9 mouse cellular contexts compared by ENCODE assay signal in the genomic region with DNA sequence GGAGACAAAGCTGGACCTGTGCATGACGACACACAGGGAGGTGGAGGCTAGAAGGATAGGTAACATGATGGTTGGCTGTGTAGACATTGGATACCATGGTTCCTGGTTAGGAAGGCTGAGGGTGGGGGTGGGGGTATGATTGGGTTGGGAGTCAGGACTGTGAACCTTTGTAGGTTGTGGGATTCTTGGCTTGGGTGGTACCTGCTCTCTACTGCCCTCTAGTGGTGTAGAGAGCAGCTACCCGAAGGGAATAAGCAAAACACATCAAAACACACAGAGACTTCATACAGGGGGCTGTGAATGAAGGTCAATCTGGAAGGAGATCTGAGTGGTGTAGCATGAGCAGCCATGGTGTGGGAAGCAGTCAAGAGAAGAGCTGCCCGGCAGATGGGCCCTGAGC.
DNase-seq lines count a peak whose midpoint lies in the region; ATAC-seq and TF ChIP-seq lines count a peak whose summit lies in the region.
"Had no signal": no experiment of that assay in that cellular context is flagged by ENCODE, and none has a peak within 500 bp of the region (broad histone marks: within the 10 kb centered on the region; RNA-seq: fewer than 3 reads in every experiment).

No protein-coding gene starts in this region.

- H3K4me2 ChIP-seq in hindbrain, postnatal 0 days (ENCODE audit: low read depth, low read length): no peak overlapping the region
- no peak overlapping the region for H3K4me2 ChIP-seq in hindbrain, embryonic 12.5 days (replicated peaks)
- no peak overlapping the region for H3K4me2 ChIP-seq in CH12.LX (ENCODE audit: insufficient read depth, low read depth, poor library complexity, severe bottlenecking)
- H3K4me2 ChIP-seq in limb, embryonic 11.5 days (ENCODE audit: low read depth, severe bottlenecking): no peak overlapping the region
- no peak overlapping the region for H3K4me2 ChIP-seq in midbrain, embryonic 15.5 days
- H3K4me2 ChIP-seq: liver, embryonic 13.5 days had no signal

- H3K36me3 ChIP-seq in hindbrain, postnatal 0 days (ENCODE audit: insufficient read depth, low read length): no peaks in the 10 kb centered on the region
- H3K36me3 ChIP-seq in hindbrain, embryonic 12.5 days: no peaks in the 10 kb centered on the region
- H3K36me3 ChIP-seq in CH12.LX (replicated peaks in 1 of 2; ENCODE audit: control insufficient read depth in 1 of 2, insufficient read depth in 1 of 2, low read length in 1 of 2): no peaks in the 10 kb centered on the region
- no peaks in the 10 kb centered on the region for H3K36me3 ChIP-seq in limb, embryonic 11.5 days (ENCODE audit: control insufficient read depth, insufficient read depth, low read length)
- no peaks in the 10 kb centered on the region for H3K36me3 ChIP-seq in midbrain, embryonic 15.5 days (replicated peaks)
- H3K36me3 ChIP-seq: liver, embryonic 13.5 days had no signal

- no peaks in the 10 kb centered on the region for H3K79me2 ChIP-seq in CH12.LX (replicated peaks; ENCODE audit: control insufficient read depth, extremely low read depth, insufficient read depth, poor library complexity, severe bottlenecking)

- peaks cover 17% of the 10 kb centered on the region; the same call in 1 of the 2 replicates for H3K4me1 ChIP-seq in hindbrain, postnatal 0 days (ENCODE audit: insufficient read depth, low read length)
- peaks cover 23% of the 10 kb centered on the region for H3K4me1 ChIP-seq in hindbrain, embryonic 12.5 days
- peaks cover under 1 to 6% of the 10 kb centered on the region in 2 experiments; a peak in 3 of 4 replicates for H3K4me1 ChIP-seq in CH12.LX (ENCODE audit: control insufficient read depth in 1 of 2, insufficient read depth in 2 of 2)
- H3K4me1 ChIP-seq in bone marrow macrophage, adult 2 months (ENCODE audit: control insufficient read depth, insufficient read depth, low read length): no peaks in the 10 kb centered on the region
- peaks cover 5% of the 10 kb centered on the region for H3K4me1 ChIP-seq in limb, embryonic 11.5 days (ENCODE audit: control insufficient read depth, insufficient read depth, low read length)
- peaks cover 44% of the 10 kb centered on the region for H3K4me1 ChIP-seq in midbrain, embryonic 15.5 days
- H3K4me1 ChIP-seq: liver, embryonic 13.5 days had no signal

- TF ChIP-seq POLR2A in CH12.LX (IDR thresholded peaks at IDR 0.05; ENCODE audit: low read depth, low read length): no peak
- no peak for TF ChIP-seq POLR2A in bone marrow macrophage, adult 2 months (IDR thresholded peaks at IDR 0.05; ENCODE audit: borderline replicate concordance, low read depth, low read length)

- H3K27ac ChIP-seq in hindbrain, postnatal 0 days: no peak overlapping the region
- no peak overlapping the region for H3K27ac ChIP-seq in hindbrain, embryonic 12.5 days
- H3K27ac ChIP-seq in CH12.LX (ENCODE audit: insufficient read depth, low read depth): no peak overlapping the region
- no peak overlapping the region for H3K27ac ChIP-seq in bone marrow macrophage, adult 2 months (ENCODE audit: insufficient read depth, low read depth, low read length)
- H3K27ac ChIP-seq in limb, embryonic 11.5 days (replicated peaks; ENCODE audit: low read depth, low read length): no peak overlapping the region
- H3K27ac ChIP-seq in midbrain, embryonic 15.5 days: no peak overlapping the region
- H3K27ac ChIP-seq: liver, embryonic 13.5 days had no signal

- peak; percentile 70 for DNase-seq in hindbrain, postnatal 0 days (ENCODE audit: low spot score)
- peak; percentile 47 for DNase-seq in CH12.LX (ENCODE audit: extremely low read depth)
- peak; percentile 52 for DNase-seq in limb, embryonic 11.5 days (ENCODE audit: low spot score)
- no peak for DNase-seq in yolk sac, embryonic 10.5 days (ENCODE audit: low spot score)
- DNase-seq: liver, embryonic 13.5 days had no signal

- dilution Hi-C loops in CH12.LX (cut with MboI; ENCODE audit: extremely low pct_ligation_motif_present, extremely low pct_unique_long_range_greater_than_20kb, low sequenced_read_pairs): no loop called here

- 39% methylated on average over 3 of the region's 3 CpGs for WGBS in hindbrain, postnatal 0 days
- WGBS in hindbrain, embryonic 12.5 days: 37% methylated on average over 3 of the region's 3 CpGs
- 32% methylated on average over 3 of the region's 3 CpGs for whole genome bisulfite sequencing in limb, embryonic 11.5 days
- WGBS in midbrain, embryonic 15.5 days: 39% methylated on average over 3 of the region's 3 CpGs

- ATAC-seq in hindbrain, postnatal 0 days: no peak
- ATAC-seq in hindbrain, embryonic 12.5 days (ENCODE audit: low FRiP score): no peak
- ATAC-seq in limb, embryonic 11.5 days (ENCODE audit: insufficient number of reproducible peaks, low FRiP score, low TSS enrichment, low read depth): no peak
- no peak for ATAC-seq in midbrain, embryonic 15.5 days (replicated peaks)
- ATAC-seq in activated CD4-positive, CD25-positive, alpha-beta regulatory T cell, adult 4 months: no peak

- TF ChIP-seq CTCF in hindbrain, postnatal 0 days (IDR thresholded peaks at IDR 0.05; ENCODE audit: low read depth): peak; percentile 84
- peak; percentile 77 to 83 for TF ChIP-seq CTCF in CH12.LX (conservative IDR thresholded peaks at IDR 0.05 in 1 of 2, IDR thresholded peaks at IDR 0.05 in 1 of 2; ENCODE audit: low read depth in 2 of 2, low read length in 2 of 2)
- TF ChIP-seq CTCF in bone marrow macrophage, adult 2 months (IDR thresholded peaks at IDR 0.05; ENCODE audit: low read depth, low read length): peak; percentile 46; the same call in 1 of the 2 replicates

- no peak for TF ChIP-seq EP300 in CH12.LX (IDR thresholded peaks at IDR 0.05; ENCODE audit: low read length)

- no peak overlapping the region for H3K9ac ChIP-seq in hindbrain, postnatal 0 days (replicated peaks; ENCODE audit: low read length)
- no peak overlapping the region for H3K9ac ChIP-seq in hindbrain, embryonic 12.5 days
- no peak overlapping the region for H3K9ac ChIP-seq in CH12.LX (ENCODE audit: insufficient read depth, low read depth)
- no peak overlapping the region for H3K9ac ChIP-seq in limb, embryonic 11.5 days (ENCODE audit: low read length)
- no peak overlapping the region for H3K9ac ChIP-seq in midbrain, embryonic 15.5 days
- H3K9ac ChIP-seq: liver, embryonic 13.5 days had no signal

- peak; percentile 54 for TF ChIP-seq RAD21 in CH12.LX (IDR thresholded peaks at IDR 0.05; ENCODE audit: low read depth, low read length)

- H3K27me3 ChIP-seq in hindbrain, postnatal 0 days (ENCODE audit: insufficient read depth, low read length): no peaks in the 10 kb centered on the region
- peaks cover 10% of the 10 kb centered on the region for H3K27me3 ChIP-seq in hindbrain, embryonic 12.5 days
- H3K27me3 ChIP-seq in CH12.LX (replicated peaks): no peaks in the 10 kb centered on the region
- peaks cover 15% of the 10 kb centered on the region for H3K27me3 ChIP-seq in limb, embryonic 11.5 days (ENCODE audit: control insufficient read depth, insufficient read depth, low read length)
- H3K27me3 ChIP-seq in midbrain, embryonic 15.5 days (replicated peaks): no peaks in the 10 kb centered on the region

- no peak overlapping the region for H3K4me3 ChIP-seq in hindbrain, postnatal 0 days (ENCODE audit: low read length)
- H3K4me3 ChIP-seq in hindbrain, embryonic 12.5 days: no peak overlapping the region
- H3K4me3 ChIP-seq in CH12.LX (replicated peaks in 1 of 3; ENCODE audit: low read depth in 2 of 3, low read length in 2 of 3, poor library complexity in 1 of 3): no peak overlapping the region
- no peak overlapping the region for H3K4me3 ChIP-seq in bone marrow macrophage, adult 2 months (ENCODE audit: insufficient read depth, low read length)
- H3K4me3 ChIP-seq in limb, embryonic 11.5 days (ENCODE audit: low read depth, low read length): no peak overlapping the region
- H3K4me3 ChIP-seq in midbrain, embryonic 15.5 days: no peak overlapping the region
- H3K4me3 ChIP-seq: liver, embryonic 13.5 days had no signal

- H3K9me3 ChIP-seq in hindbrain, postnatal 0 days (ENCODE audit: low read length): no peaks in the 10 kb centered on the region
- H3K9me3 ChIP-seq in hindbrain, embryonic 12.5 days (replicated peaks): no peaks in the 10 kb centered on the region
- no peaks in the 10 kb centered on the region for H3K9me3 ChIP-seq in CH12.LX (replicated peaks; ENCODE audit: low read length)
- H3K9me3 ChIP-seq in limb, embryonic 11.5 days (ENCODE audit: control insufficient read depth, low read length): no peaks in the 10 kb centered on the region
- H3K9me3 ChIP-seq in midbrain, embryonic 15.5 days: no peaks in the 10 kb centered on the region
- H3K9me3 ChIP-seq: liver, embryonic 13.5 days had no signal

- in situ Hi-C loops in CH12.LX (cut with MboI; ENCODE audit: low pct_ligation_motif_present, low pct_unique_long_range_greater_than_20kb, low sequenced_read_pairs): no loop called here

TF ChIP-seq in CH12.LX, 34 proteins besides CTCF, POLR2A, EP300 and RAD21:
- TF ChIP-seq SMC3 (IDR thresholded peaks at IDR 0.05; ENCODE audit: low read depth, low read length) (peak; percentile 74), ZMIZ1 (IDR thresholded peaks at IDR 0.05; ENCODE audit: low read depth, low read length) (no peak)
